Mouse (Mus musculus): ENCODE results near the gene Tial1. TPM values are rescaled to one million over a fixed set of nuclear protein-coding genes. Genes with fewer than 3 reads are reported as not detected.
A peak's percentile ranks its signal among the peaks of the same experiment; 100 is the strongest.

Tial1 gene
- polyA plus RNA-seq, 1 experiment from 2014 or later = 10.2 TPM

DNA sequence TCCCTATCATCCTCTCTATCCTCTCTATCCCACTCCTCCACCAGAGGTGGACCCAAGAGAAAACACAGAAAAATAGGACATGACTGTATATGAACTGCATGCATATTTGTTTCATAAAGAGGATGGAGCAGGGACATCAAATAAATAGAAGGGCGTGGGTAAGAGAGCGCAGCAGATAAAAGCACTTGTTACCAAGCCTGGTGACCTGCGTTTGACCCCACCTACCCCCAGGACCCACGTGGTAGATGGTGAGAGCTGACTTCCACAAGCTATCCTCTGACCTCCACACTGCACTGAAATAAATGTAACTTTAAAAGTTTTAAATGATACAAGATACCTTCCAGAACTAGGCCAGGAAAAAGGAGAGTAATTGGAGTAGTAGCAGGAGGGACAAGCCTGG is 67.8 kb downstream of the Tial1 start:
- ATAC-seq (ENCODE audit: insufficient read depth) = no peak
- Histone ChIP-seq H3K27ac (replicated peaks) (0 out of 2 replicates have a peak overlapping the region, but pooled peaks have one; percentile 24), H3K9ac (no peak overlapping the region), H3K4me2 (no peak overlapping the region), H3K4me3 (replicated peaks) (no peak overlapping the region), H3K36me3 (replicated peaks) (no peaks in the 10 kb centered on the region), H3K27me3 (no peaks in the 10 kb centered on the region), H3K4me1 (replicated peaks) (peaks cover 69% of the 10 kb centered on the region), H3K9me3 (replicated peaks) (no peaks in the 10 kb centered on the region)
- WGBS (ENCODE audit: insufficient replicate concordance) = 38% methylated on average over 4 of the region's 4 CpGs

DNA sequence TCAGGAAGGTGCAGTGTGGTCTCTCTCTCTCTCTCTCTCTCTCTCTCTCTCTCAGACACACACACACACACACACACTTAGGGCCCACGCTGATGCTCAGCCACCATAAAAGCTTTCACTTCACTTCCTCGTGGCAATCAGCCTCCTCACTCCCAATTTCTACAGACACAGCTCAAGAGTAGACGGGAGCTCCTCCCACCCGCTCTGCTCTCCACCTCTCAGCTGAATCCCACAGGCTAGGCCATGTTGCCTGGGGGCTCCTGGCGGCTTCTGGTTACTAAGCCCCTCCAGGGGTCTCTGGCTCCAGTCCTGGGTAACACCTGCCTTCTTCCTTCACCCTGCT is 68.6 kb downstream of the Tial1 start:
- peak overlapping the region; percentile 74 for H3K27ac ChIP-seq (replicated peaks)
- no peaks in the 10 kb centered on the region for H3K27me3 ChIP-seq
- peaks cover 65% of the 10 kb centered on the region for H3K4me1 ChIP-seq (replicated peaks)
- H3K9me3 ChIP-seq (replicated peaks) = no peaks in the 10 kb centered on the region
- H3K36me3 ChIP-seq (replicated peaks) = no peaks in the 10 kb centered on the region
- no peak overlapping the region for H3K4me3 ChIP-seq (replicated peaks)
- ATAC-seq (ENCODE audit: insufficient read depth) = no peak; the same call in 1 of the 2 replicates
- peak overlapping the region; percentile 32 for H3K4me2 ChIP-seq
- WGBS (ENCODE audit: insufficient replicate concordance) = 19% methylated on average over 5 of the region's 5 CpGs
- no peak overlapping the region for H3K9ac ChIP-seq

DNA sequence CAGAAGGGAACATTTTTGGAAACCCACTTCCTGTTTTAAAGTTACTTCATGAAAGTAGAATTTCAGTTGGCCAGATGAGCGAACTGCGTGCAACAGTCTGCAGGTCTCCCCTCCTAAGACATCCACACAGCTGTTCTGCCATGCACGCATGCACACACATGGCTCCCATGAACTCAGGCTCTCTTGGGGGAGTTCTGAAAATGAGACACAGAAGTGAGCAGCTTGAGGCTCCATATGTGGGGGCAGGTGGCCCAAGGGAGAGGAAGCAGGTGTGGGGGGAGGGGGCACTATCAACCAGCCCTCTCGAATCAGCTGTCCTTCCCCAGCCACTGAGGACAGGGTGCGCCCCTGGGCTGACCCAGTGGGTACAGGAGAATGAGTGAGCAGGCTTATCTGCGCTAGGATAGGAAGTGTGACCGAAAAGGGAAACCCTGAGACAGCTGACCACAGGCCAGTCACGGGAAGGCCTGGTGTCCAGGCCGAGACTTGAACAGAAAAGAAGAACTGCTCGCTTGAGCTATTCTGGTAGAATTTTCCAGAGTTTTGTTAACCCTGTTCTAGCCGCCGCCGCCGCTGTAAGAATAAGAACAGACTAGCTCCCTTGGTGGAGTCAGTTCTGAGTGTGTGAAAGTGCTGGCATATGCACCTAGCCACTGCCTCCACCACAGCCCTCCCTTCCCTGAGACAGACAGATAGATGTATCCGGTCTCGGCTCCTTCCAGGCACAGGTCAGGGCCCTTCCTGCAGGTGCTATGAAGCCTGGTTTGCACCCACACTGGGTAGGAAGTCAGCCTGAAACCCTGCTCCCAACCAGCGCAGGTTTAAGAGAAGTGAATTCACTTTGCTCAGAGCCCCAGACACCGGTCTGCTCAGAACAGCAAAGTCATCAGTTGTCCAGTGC is 69.2 kb downstream of the Tial1 start:
- WGBS (ENCODE audit: insufficient replicate concordance) = 22% methylated on average over 18 of the region's 18 CpGs
- H3K4me3 ChIP-seq (replicated peaks) = no peak overlapping the region
- no peaks in the 10 kb centered on the region for H3K9me3 ChIP-seq (replicated peaks)
- peak; percentile 57 for ATAC-seq (ENCODE audit: insufficient read depth)
- H3K27me3 ChIP-seq = no peaks in the 10 kb centered on the region
- H3K9ac ChIP-seq = no peak overlapping the region
- no peaks in the 10 kb centered on the region for H3K36me3 ChIP-seq (replicated peaks)
- H3K27ac ChIP-seq (replicated peaks) = peak overlapping the region; percentile 74
- peak overlapping the region; percentile 32 for H3K4me2 ChIP-seq
- peaks cover 59% of the 10 kb centered on the region for H3K4me1 ChIP-seq (replicated peaks)

DNA sequence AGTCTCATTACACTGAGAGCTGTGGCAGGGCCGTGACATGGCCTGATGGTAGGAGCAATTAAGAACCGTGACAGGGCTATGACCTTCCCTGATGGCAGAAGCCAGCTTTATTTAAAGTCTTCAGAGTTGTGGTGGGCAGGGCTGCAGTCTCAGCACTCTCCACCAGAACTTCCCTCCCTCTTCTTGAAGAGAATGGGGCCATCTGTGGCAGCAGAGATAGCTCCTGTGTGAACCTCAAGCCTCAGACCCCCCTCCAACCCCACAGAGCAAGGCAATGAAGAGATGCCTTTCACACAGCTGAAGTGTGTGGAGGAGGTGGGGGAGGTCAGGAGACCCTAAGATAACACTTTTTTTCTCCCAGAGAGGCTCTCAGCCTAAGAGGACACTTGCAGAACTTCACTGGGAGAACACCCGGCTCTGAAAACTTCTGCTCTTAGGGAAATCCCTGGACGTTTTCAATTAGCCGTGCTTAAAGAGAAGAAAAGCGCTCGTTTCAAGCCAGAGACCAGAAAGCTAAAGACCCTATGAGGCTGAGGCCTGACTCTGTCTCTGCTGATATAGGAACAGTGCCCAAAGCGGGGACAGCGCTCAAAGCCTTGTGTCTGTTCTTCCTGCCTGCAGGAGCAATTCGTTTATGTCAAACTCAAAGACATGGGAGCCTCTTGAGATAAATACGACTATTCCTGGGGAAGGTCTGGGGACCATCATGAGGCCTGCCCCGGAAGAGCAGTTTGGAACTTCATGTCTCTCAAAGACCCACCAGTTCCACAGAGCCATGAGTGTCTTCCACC is 70.1 kb downstream of the Tial1 start:
- no peak overlapping the region for H3K4me3 ChIP-seq (replicated peaks)
- ATAC-seq (ENCODE audit: insufficient read depth) = peak; percentile 37
- no peak overlapping the region for H3K9ac ChIP-seq
- no peaks in the 10 kb centered on the region for H3K36me3 ChIP-seq (replicated peaks)
- peaks cover 54% of the 10 kb centered on the region for H3K4me1 ChIP-seq (replicated peaks)
- H3K27me3 ChIP-seq = no peaks in the 10 kb centered on the region
- no peak overlapping the region for H3K4me2 ChIP-seq
- WGBS (ENCODE audit: insufficient replicate concordance) = 16% methylated on average over 12 of the region's 12 CpGs
- H3K9me3 ChIP-seq (replicated peaks) = no peaks in the 10 kb centered on the region
- peak overlapping the region; percentile 74 for H3K27ac ChIP-seq (replicated peaks)

Small RNA genes within 50 kb of the gene (microRNA-seq; reads per million reads assigned to microRNA genes)
- not detected for gene Gm24365

Other genes with a start within 250 kb of the Tial1 start
- 6.9 and 9.0 TPM in 2 replicates for gene Armc5, start 224.4 kb downstream of the Tial1 start, polyA plus RNA-seq (2015; fragmentation: Nextera tagmentation; extraction: Ambion mirVana)
- 1.9 and 2.4 TPM in 2 replicates for gene 9130023H24Rik, start 223.7 kb downstream of the Tial1 start, polyA plus RNA-seq (2015; fragmentation: Nextera tagmentation; extraction: Ambion mirVana)
- 10.9 and 11.7 TPM in 2 replicates for gene Tgfb1i1, start 214.9 kb downstream of the Tial1 start, polyA plus RNA-seq (2015; fragmentation: Nextera tagmentation; extraction: Ambion mirVana)
- 1.4 and 2.1 TPM in 2 replicates for gene Slc5a2, start 196.1 kb downstream of the Tial1 start, polyA plus RNA-seq (2015; fragmentation: Nextera tagmentation; extraction: Ambion mirVana)
- 20.3 and 22.0 TPM in 2 replicates for gene BC017158, start 163.5 kb downstream of the Tial1 start, polyA plus RNA-seq (2015; fragmentation: Nextera tagmentation; extraction: Ambion mirVana)
- gene Rgs10, start 43.0 kb downstream of the Tial1 start, polyA plus RNA-seq (2015; fragmentation: Nextera tagmentation; extraction: Ambion mirVana) = 29.0 and 34.5 TPM in 2 replicates
- 2.6 and 2.9 TPM in 2 replicates for gene Bag3, start 61.9 kb upstream of the Tial1 start, polyA plus RNA-seq (2015; fragmentation: Nextera tagmentation; extraction: Ambion mirVana)
- gene Inpp5f, start 149.6 kb upstream of the Tial1 start, polyA plus RNA-seq (2015; fragmentation: Nextera tagmentation; extraction: Ambion mirVana) = 5.5 and 6.3 TPM in 2 replicates

Data from liver, embryonic 15.5 days (tissue).